Mouse (Mus musculus): ENCODE measurements at regions not wholly inside any gene's neighbourhood (a gene's known extent, or its start where the extent isn't known, plus 50 kb on each side); places are given as distances from the start of the nearest gene placed in this dataset.

GRCm38 (mm10) chr6:148515105-148515504 is 70.9 kb upstream of the Tmtc1 start:
- TF ChIP-seq CTCF (IDR thresholded peaks at IDR 0.05; ENCODE audit: low read depth) = no peak
- peak; percentile 32; the same call in 1 of the 2 replicates for ATAC-seq

GRCm38 (mm10) chr6:148514645-148515044 is 70.5 kb upstream of the Tmtc1 start:
- no peak for DNase-seq (ENCODE audit: low spot score)
- TF ChIP-seq CTCF (IDR thresholded peaks at IDR 0.05; ENCODE audit: low read depth) = no peak
- Histone ChIP-seq H3K27me3 (ENCODE audit: insufficient read depth, low read length) (no peaks in the 10 kb centered on the region), H3K4me1 (ENCODE audit: insufficient read depth, low read length) (no peaks in the 10 kb centered on the region), H3K36me3 (ENCODE audit: insufficient read depth, low read length) (no peaks in the 10 kb centered on the region), H3K27ac (no peak overlapping the region), H3K9me3 (ENCODE audit: low read length) (no peaks in the 10 kb centered on the region), H3K4me3 (ENCODE audit: low read length) (no peak overlapping the region), H3K4me2 (ENCODE audit: low read depth, low read length) (no peak overlapping the region), H3K9ac (replicated peaks; ENCODE audit: low read length) (no peak overlapping the region)
- WGBS = 85% methylated on average over 1 of the region's 1 CpGs
- no peak; the same call in 1 of the 2 replicates for ATAC-seq

More at GRCm38 (mm10) chr6:148515105-148515504, 70.9 kb upstream of the Tmtc1 start:
- DNase-seq (ENCODE audit: low spot score) = peak; percentile 21
- Histone ChIP-seq H3K4me3 (ENCODE audit: low read length) (no peak overlapping the region), H3K9ac (replicated peaks; ENCODE audit: low read length) (no peak overlapping the region), H3K27ac (no peak overlapping the region), H3K4me1 (ENCODE audit: insufficient read depth, low read length) (no peaks in the 10 kb centered on the region), H3K4me2 (ENCODE audit: low read depth, low read length) (no peak overlapping the region), H3K27me3 (ENCODE audit: insufficient read depth, low read length) (no peaks in the 10 kb centered on the region), H3K9me3 (ENCODE audit: low read length) (no peaks in the 10 kb centered on the region), H3K36me3 (ENCODE audit: insufficient read depth, low read length) (no peaks in the 10 kb centered on the region)
- WGBS = 79% methylated on average over 6 of the region's 6 CpGs

GRCm38 (mm10) chr6:148514124-148514523 is 69.9 kb upstream of the Tmtc1 start:
- DNase-seq (ENCODE audit: low spot score) = peak; percentile 25
- 61% methylated on average over 6 of the region's 6 CpGs for WGBS
- TF ChIP-seq CTCF (IDR thresholded peaks at IDR 0.05; ENCODE audit: low read depth) = no peak

GRCm38 (mm10) chr6:148513134-148513533 is 68.9 kb upstream of the Tmtc1 start:
- Histone ChIP-seq H3K9me3 (ENCODE audit: low read length) (no peaks in the 10 kb centered on the region), H3K36me3 (ENCODE audit: insufficient read depth, low read length) (no peaks in the 10 kb centered on the region), H3K9ac (replicated peaks; ENCODE audit: low read length) (no peak overlapping the region), H3K27me3 (ENCODE audit: insufficient read depth, low read length) (no peaks in the 10 kb centered on the region), H3K4me2 (ENCODE audit: low read depth, low read length) (no peak overlapping the region), H3K27ac (no peak overlapping the region), H3K4me1 (ENCODE audit: insufficient read depth, low read length) (no peaks in the 10 kb centered on the region), H3K4me3 (ENCODE audit: low read length) (no peak overlapping the region)
- no peak for TF ChIP-seq CTCF (IDR thresholded peaks at IDR 0.05; ENCODE audit: low read depth)
- no peak for ATAC-seq
- WGBS = 64% methylated on average over 2 of the region's 2 CpGs
- no peak for DNase-seq (ENCODE audit: low spot score)

More at GRCm38 (mm10) chr6:148514124-148514523, 69.9 kb upstream of the Tmtc1 start:
- Histone ChIP-seq H3K4me3 (ENCODE audit: low read length) (no peak overlapping the region), H3K9me3 (ENCODE audit: low read length) (no peaks in the 10 kb centered on the region), H3K4me2 (ENCODE audit: low read depth, low read length) (no peak overlapping the region), H3K36me3 (ENCODE audit: insufficient read depth, low read length) (no peaks in the 10 kb centered on the region), H3K9ac (replicated peaks; ENCODE audit: low read length) (no peak overlapping the region), H3K27me3 (ENCODE audit: insufficient read depth, low read length) (no peaks in the 10 kb centered on the region), H3K4me1 (ENCODE audit: insufficient read depth, low read length) (no peaks in the 10 kb centered on the region), H3K27ac (no peak overlapping the region)
- ATAC-seq = peak; percentile 24; the same call in 1 of the 2 replicates

- Histone ChIP-seq H3K4me3 (ENCODE audit: low read length) (no peak overlapping the region), H3K9me3 (ENCODE audit: low read length) (no peaks in the 10 kb centered on the region), H3K27ac (no peak overlapping the region), H3K4me2 (ENCODE audit: low read depth, low read length) (no peak overlapping the region), H3K27me3 (ENCODE audit: insufficient read depth, low read length) (no peaks in the 10 kb centered on the region), H3K4me1 (ENCODE audit: insufficient read depth, low read length) (no peaks in the 10 kb centered on the region), H3K9ac (replicated peaks; ENCODE audit: low read length) (no peak overlapping the region), H3K36me3 (ENCODE audit: insufficient read depth, low read length) (no peaks in the 10 kb centered on the region)
- DNase-seq (ENCODE audit: low spot score) (no peak), ATAC-seq (no peak)
- 83% methylated on average over 2 of the region's 2 CpGs for WGBS
- TF ChIP-seq CTCF (IDR thresholded peaks at IDR 0.05; ENCODE audit: low read depth) = no peak
These were observed 61.1 kb upstream of the Tmtc1 start for GRCm38 (mm10) chr6:148505325-148505724.

GRCm38 (mm10) chr6:148500251-148501179 is 56.3 kb upstream of the Tmtc1 start:
- H3K4me2 ChIP-seq (ENCODE audit: low read depth, low read length) = no peak overlapping the region
- H3K9ac ChIP-seq (replicated peaks; ENCODE audit: low read length) = no peak overlapping the region
- H3K36me3 ChIP-seq (ENCODE audit: insufficient read depth, low read length) = no peaks in the 10 kb centered on the region
- H3K9me3 ChIP-seq (ENCODE audit: low read length) = no peaks in the 10 kb centered on the region
- H3K4me3 ChIP-seq (ENCODE audit: low read length) = no peak overlapping the region
- no peaks in the 10 kb centered on the region for H3K27me3 ChIP-seq (ENCODE audit: insufficient read depth, low read length)
- ATAC-seq (no peak), DNase-seq (ENCODE audit: low spot score) (no peak)
- 59% methylated on average over 9 of the region's 9 CpGs for WGBS
- no peak for TF ChIP-seq CTCF (IDR thresholded peaks at IDR 0.05; ENCODE audit: low read depth)
- no peaks in the 10 kb centered on the region for H3K4me1 ChIP-seq (ENCODE audit: insufficient read depth, low read length)
- H3K27ac ChIP-seq = no peak overlapping the region
